Comparison of ENCODE assay signal across 11 mouse cellular contexts in the genomic region with DNA sequence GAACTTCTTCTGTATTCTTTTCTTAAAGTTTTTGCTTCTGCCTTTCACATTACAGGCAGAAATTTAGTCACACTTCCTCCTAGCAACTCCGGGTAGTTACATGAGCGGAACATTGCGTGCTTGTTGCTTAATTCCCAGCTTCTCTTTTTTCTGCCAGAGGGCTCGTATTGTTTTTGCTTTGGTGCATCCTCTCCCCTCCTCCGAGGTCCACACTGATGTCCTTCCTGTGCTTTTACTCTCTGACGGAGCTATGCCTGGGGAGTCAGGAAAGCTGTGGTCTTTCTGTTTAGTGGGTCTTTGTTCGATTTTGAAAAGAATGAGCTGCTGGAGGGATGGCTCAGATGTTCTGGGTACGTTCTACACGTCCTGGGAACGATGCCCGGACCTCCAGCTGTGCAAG. TPM values are rescaled to one million over a fixed set of nuclear protein-coding genes. Genes with fewer than 3 reads are reported as not detected.
DNase-seq lines count a peak whose midpoint lies in the region; ATAC-seq and TF ChIP-seq lines count a peak whose summit lies in the region.
"Had no signal": no experiment of that assay in that cellular context is flagged by ENCODE, and none has a peak within 500 bp of the region (broad histone marks: within the 10 kb centered on the region; RNA-seq: fewer than 3 reads in every experiment).

No protein-coding gene starts in this region.

- H3K4me3 ChIP-seq in midbrain, postnatal 0 days (ENCODE audit: low read depth, low read length): no peak overlapping the region
- H3K4me3 ChIP-seq: erythroblast, embryonic 14.5 days had no signal

- no peaks in the 10 kb centered on the region for H3K27me3 ChIP-seq in midbrain, postnatal 0 days (ENCODE audit: insufficient read depth, low read length)

- ATAC-seq in midbrain, postnatal 0 days (ENCODE audit: low FRiP score): no peak

- no peak overlapping the region for H3K4me2 ChIP-seq in midbrain, postnatal 0 days (ENCODE audit: low read depth, low read length, poor library complexity, severe bottlenecking)
- H3K4me2 ChIP-seq: midbrain, embryonic 11.5 days had no signal

- H3K9ac ChIP-seq in midbrain, postnatal 0 days (replicated peaks; ENCODE audit: low read length, poor library complexity, severe bottlenecking): no peak overlapping the region

- WGBS in midbrain, postnatal 0 days: 65% methylated on average over 11 of the region's 11 CpGs

- no peak overlapping the region for H3K27ac ChIP-seq in midbrain, postnatal 0 days (ENCODE audit: low read depth, low read length)

- peak; percentile 10 to 26 for DNase-seq in kidney, postnatal 36 days
- no peak for DNase-seq in kidney, postnatal 4 days
- peak; percentile 39 for DNase-seq in adipocyte (ENCODE audit: low spot score)
- DNase-seq in brain, adult 2 months (ENCODE audit: low read depth, low spot score): peak; percentile 32
- DNase-seq in lung, postnatal 14 days: peak; percentile 11
- DNase-seq in urinary bladder, adult 18-20 months (ENCODE audit: low spot score in 2 of 2): no peak
- DNase-seq in midbrain, postnatal 0 days (ENCODE audit: low spot score): no peak
- DNase-seq: adrenal gland, postnatal 10 days had no signal

- H3K36me3 ChIP-seq in midbrain, postnatal 0 days (ENCODE audit: insufficient read depth, low read length): peaks cover 55% of the 10 kb centered on the region

- TF ChIP-seq CTCF in midbrain, postnatal 0 days (IDR thresholded peaks at IDR 0.05): no peak

- no peaks in the 10 kb centered on the region for H3K9me3 ChIP-seq in midbrain, postnatal 0 days (ENCODE audit: low read length)
- H3K9me3 ChIP-seq: G1E had no signal

- no peaks in the 10 kb centered on the region for H3K4me1 ChIP-seq in midbrain, postnatal 0 days (ENCODE audit: insufficient read depth, low read length)

RNA-seq across cellular contexts. Expression of a gene that starts 19.9 kb away (rescaled TPM):
- total RNA-seq in midbrain, postnatal 0 days (2014; rRNA removed): 79.5 and 85.2 TPM in 2 replicates
- polyA plus RNA-seq in midbrain, postnatal 0 days (2015; fragmentation: Nextera tagmentation; extraction: Ambion mirVana): 65.5 and 68.3 TPM in 2 replicates

RNA-seq across cellular contexts. Expression of a gene that starts 34.5 kb away (rescaled TPM):
- 40.9 and 48.3 TPM in 2 replicates for total RNA-seq in midbrain, postnatal 0 days (2014; rRNA removed)
- polyA plus RNA-seq in midbrain, postnatal 0 days (2015; fragmentation: Nextera tagmentation; extraction: Ambion mirVana): 11.6 and 11.8 TPM in 2 replicates

RNA-seq across cellular contexts. Expression of a gene that starts 36.3 kb away (rescaled TPM):
- total RNA-seq in midbrain, postnatal 0 days (2014; rRNA removed): 5.8 and 9.1 TPM in 2 replicates
- 5.8 and 6.8 TPM in 2 replicates for polyA plus RNA-seq in midbrain, postnatal 0 days (2015; fragmentation: Nextera tagmentation; extraction: Ambion mirVana)

Comparison
In these comparisons a context has a peak if more than half of its experiments do, and no peak if none do; other contexts are left out.
1. DNase-seq: peak in kidney, postnatal 36 days (2 of 2), adipocyte (single experiment), brain, adult 2 months (single experiment) and lung, postnatal 14 days (single experiment); none in kidney, postnatal 4 days (0 of 2), urinary bladder, adult 18-20 months (0 of 2) and midbrain, postnatal 0 days (single experiment).